Mouse (Mus musculus) embryo, embryonic 11.5 days (tissue): ENCODE results near the gene F12.
A peak's percentile ranks its signal among the peaks of the same experiment; 100 is the strongest.

Source experiments
- DNase-seq: peaks from one replicate; pipeline ENCODE4 v3.0.0-alpha.2; 2012; ENCODE audit warnings: low read depth, low spot score

The F12 gene

GRCm38 (mm10) chr13:55426613-55427012 lies at the start of gene F12:
Gene F12, minus strand, starts transcription at chr13:55426793.
- DNase-seq = no peak

GRCm38 (mm10) chr13:55476256-55476655 lies 49.7 kb upstream of the F12 start:
- no peak for DNase-seq

GRCm38 (mm10) chr13:55475750-55476149 lies 49.2 kb upstream of the F12 start:
- DNase-seq = no peak

GRCm38 (mm10) chr13:55474621-55475069 lies 48.1 kb upstream of the F12 start:
- no peak for DNase-seq

GRCm38 (mm10) chr13:55473961-55474360 lies 47.4 kb upstream of the F12 start:
- DNase-seq = no peak

GRCm38 (mm10) chr13:55473076-55473831 lies 46.7 kb upstream of the F12 start:
- DNase-seq = no peak

GRCm38 (mm10) chr13:55472132-55473022 lies 45.8 kb upstream of the F12 start:
- DNase-seq = no peak

- DNase-seq = no peak
These were observed 45.2 kb upstream of the F12 start for GRCm38 (mm10) chr13:55471819-55472131.

- DNase-seq = peak; percentile 91
These were observed 44.7 kb upstream of the F12 start for GRCm38 (mm10) chr13:55471156-55471818.

GRCm38 (mm10) chr13:55470372-55470771 lies 43.8 kb upstream of the F12 start:
- no peak for DNase-seq

GRCm38 (mm10) chr13:55468851-55469560 lies 42.4 kb upstream of the F12 start:
- no peak for DNase-seq

GRCm38 (mm10) chr13:55465830-55466440 lies 39.3 kb upstream of the F12 start:
- DNase-seq = no peak

- DNase-seq = no peak
These were observed 38.6 kb upstream of the F12 start for GRCm38 (mm10) chr13:55465184-55465583.

- no peak for DNase-seq
These were observed 37.7 kb upstream of the F12 start, which contains the start of gene Prr7 for GRCm38 (mm10) chr13:55464027-55464884. Gene Prr7, plus strand, starts transcription at chr13:55464267.

GRCm38 (mm10) chr13:55463399-55464026 lies 36.9 kb upstream of the F12 start:
- DNase-seq = no peak

GRCm38 (mm10) chr13:55462965-55463364 lies 36.4 kb upstream of the F12 start:
- no peak for DNase-seq

GRCm38 (mm10) chr13:55451785-55452549 lies 25.4 kb upstream of the F12 start:
- no peak for DNase-seq

GRCm38 (mm10) chr13:55451296-55451695 lies 24.7 kb upstream of the F12 start:
- DNase-seq = no peak

GRCm38 (mm10) chr13:55450511-55450980 lies 24.0 kb upstream of the F12 start:
- DNase-seq = no peak
